Mouse (Mus musculus) cerebellum, postnatal 36 days (tissue): ENCODE results near the gene Gm43518.

Experiments
- DNase-seq, 2 experiments: peaks; one replicate each; pipeline ENCODE4 v3.0.0; 2021 to 2022; ENCODE audit warnings: mixed read lengths in 2 of 2

The Gm43518 gene

DNA sequence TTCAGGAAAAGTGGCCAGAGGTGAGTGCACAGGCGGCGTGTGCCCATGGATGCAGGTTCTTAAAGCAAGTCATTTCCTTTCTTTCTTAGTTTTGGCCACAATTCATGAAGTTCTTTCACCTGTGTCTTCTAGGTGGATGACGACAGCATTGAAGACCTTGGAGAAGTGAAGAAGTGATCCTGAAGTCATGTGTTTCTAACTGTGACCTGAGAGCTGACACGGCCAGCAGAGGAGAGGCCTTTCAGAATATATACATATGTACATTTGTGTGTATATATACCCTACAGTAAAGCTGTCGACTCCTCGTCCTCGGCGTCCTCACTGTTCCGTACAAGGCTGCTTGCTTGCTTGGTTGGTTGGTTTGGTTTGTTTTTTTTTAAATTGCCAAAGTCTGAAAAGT is at the start of gene Gm43518:
Gene Gm43518, plus strand, starts transcription at position 301 of the 400 bp plus-strand sequence.
- no peak for DNase-seq

DNA sequence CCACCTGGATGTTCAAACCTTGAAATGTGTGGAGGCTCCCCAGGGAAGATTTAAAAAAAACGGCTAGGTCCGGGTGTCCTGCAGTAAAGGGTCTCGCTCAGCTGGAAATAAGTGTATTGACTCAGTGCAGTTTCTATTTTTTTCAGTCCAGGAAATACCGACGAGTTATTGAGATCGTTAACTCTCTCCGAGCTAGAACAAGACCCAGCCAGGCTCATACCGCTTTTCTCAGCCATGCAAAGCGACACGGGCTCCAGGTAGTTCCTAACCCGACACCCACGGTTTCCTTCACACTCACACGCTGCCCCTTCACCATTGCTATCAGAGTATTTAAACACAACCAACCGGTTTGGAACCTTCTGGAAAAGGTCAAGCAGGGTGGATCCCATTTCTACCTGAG is 49.2 kb upstream of the Gm43518 start:
- no peak for DNase-seq

DNA sequence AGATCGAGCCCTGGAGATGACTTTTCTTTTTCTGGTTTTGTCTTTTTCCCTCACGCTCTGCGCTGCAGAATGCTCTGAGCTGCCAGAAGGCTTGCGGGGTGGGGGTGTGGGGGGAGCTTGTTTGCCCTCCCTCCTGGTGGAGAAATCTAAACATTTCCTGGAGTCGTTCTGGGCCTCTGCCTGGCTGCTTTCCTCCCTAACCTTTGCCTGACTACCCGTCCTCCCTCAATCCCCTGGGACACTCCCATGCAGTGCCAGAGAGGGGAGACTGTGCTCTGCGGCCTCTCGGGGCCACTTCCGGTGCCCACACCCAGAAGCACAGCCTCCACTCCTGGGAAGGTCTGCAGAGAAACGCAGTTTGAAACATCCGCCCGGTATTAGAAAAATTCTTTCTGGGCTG is 47.3 kb upstream of the Gm43518 start, which contains the start of gene Hcar1:
Gene Hcar1, minus strand, starts transcription at position 93 of the 400 bp plus-strand sequence.
- DNase-seq: no peak

DNA sequence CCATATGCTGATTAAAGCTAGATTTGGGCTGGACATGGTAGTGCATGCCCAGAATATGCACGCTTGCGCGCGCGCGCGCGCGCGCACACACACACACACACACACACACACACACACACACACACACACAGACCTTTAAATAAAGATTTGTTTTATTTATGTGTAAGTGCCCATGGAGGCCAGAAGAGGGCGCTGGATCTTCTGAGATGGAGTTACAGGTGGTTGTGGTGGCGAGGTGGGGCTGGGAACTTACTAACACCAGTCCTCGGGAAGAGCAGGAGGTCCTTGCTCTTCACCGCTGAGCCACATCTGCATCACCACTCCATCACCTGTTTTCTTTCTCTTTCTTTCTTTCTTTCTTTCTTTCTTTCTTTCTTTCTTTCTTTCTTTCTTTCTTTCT is 46.4 kb upstream of the Gm43518 start:
- no peak for DNase-seq

DNA sequence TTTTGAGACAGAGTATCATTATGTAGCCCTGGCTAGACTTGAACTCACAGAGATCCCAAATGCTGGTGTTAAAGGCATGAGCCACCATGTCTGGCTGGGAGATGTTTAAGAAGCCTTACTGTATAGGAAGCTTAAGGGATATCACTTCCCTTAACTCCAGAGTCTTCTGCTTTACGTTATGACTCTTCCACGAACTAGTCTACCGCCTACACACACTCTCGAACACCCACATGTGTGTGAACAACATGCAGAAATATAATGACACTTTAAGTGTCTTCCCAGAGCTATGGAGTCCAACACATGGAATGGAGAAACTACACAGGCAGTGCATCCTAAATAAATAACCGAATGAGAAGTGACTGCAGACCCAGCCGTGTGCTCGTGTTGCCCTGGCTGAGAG is 43.3 kb upstream of the Gm43518 start:
- DNase-seq: no peak

DNA sequence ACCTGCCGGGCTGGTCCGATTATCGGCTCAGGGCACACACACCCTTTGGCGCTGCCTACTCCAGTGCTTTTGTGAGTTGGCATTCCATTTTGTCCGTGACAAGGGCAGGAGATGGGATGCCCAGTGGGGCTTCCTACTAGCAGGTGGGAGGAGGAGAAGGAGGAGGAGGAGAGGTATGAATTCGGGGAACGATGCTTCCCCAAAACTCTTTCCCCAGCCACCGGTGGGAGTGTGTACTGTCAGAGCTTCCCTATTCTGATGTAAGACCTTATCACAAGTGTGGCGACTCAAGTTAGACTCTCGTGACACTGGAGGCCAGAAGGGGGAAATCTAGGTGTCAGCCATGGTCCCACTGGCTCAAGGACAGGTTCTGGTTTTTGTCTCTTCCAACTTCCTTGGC is 42.9 kb upstream of the Gm43518 start:
- no peak for DNase-seq

DNA sequence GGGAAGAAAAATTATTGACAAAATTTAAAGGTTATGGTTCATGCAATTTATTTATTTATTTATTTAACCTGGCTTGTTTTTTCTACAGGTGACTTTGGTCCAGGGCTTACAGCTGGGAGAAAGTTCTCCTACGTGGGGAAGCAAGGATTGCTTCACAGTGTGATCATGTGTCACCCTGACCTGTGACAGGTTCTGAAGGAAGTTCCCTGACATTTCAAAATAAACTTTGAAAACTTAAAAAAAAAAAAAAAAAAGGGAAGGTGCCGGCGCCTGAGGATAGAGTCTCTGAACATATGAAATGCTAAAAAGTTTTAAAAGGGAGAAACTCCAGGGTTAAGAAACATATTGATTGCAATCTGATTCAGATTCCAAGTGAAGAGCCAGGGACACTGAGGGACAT is 40.9 kb upstream of the Gm43518 start:
- no peak for DNase-seq

DNA sequence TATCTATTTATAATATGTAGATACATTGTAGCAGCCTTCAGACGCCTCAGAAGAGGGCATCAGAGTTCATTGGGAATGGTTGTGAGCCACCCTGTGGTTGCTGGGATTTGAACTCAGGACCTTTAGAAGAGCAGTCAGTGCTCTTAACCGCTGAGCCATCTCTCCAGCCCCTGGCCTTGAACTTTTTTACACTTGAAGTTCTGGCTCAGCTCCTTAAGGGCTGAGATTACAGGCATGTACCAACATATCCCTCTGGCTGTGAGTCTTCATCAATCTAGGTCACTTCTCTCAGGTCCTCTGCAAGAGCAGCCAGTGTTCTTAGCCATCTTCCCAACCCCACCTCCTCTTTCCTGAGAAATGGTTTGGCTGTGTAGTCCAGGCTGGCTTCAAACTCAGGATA is 36.9 kb upstream of the Gm43518 start:
- DNase-seq: no peak

DNA sequence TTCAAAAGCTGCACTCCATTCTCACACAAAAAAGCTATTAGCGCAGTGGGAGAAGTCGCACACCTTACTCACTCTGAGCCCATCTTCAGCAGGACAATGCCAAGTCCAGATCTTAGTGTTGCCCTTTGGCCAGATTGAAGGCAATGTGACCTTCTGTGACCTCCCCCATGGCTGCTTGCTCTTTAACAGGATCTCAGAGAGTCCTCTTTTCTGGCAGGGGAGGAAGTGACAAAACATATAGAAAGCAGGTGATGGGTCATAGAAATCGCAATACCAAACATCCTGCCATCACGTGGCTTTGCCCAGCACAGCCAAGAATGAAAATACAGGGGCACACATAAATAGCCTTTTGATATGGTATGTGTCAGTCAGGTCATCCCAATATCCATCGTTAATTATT is 36.2 kb upstream of the Gm43518 start:
- DNase-seq: no peak

DNA sequence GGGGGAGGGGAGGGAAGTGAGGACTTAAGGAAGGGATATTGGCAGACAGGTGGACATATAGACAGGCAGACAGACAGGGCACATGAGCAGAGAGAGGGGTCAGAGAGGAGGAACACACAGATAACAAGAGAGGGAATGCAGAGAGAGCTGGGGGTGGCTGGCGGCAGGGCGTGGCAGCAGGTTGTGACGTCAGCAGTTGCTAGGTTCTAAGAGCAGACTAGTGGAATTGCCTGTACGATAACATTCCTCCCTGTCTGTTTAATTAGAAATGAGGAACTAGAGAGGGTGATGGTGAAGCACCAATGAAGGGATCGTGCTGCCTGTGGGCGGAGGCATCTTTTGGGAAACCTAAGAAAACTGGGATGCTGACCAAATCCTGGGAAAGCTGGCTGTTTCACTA is 35.5 kb upstream of the Gm43518 start:
- peak; percentile 11 to 13 for DNase-seq

DNA sequence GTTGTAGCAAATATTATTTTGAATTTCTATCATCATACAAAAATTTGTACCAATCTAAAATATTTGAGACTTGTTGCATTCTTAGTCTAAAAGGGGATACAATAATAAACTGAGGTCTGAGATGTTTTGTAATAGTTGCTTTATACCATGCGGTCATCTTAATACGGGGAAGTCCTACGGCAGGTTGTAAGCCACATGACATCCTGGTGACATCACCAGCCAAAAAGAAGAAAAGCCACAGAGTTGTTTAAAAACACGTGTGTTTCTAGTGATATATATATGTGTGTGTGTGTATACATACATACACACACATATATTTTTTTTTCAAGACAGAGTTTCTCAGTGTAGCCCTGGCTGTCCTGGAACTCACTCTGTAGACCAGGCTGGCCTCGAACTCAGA is 33.7 kb upstream of the Gm43518 start:
- DNase-seq: no peak

DNA sequence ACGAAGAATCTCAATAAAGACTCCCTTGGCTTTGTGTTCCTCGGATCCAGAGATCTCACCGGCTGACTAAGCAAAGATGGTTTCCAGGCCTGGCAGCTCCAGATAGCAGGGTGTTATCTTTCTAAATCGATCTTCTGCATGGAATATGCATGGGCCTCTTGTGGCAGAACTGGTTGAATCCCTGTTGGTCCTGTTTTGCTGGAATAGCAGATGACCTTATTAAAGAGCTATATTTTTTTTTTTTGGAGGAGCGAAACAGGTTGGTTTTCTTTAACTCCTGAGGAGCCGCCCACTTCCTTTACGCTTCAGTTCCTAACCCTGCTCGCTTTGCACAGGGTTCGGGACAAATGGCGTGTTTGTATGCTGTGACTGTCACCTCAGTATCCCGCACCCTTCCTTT is 30.8 kb upstream of the Gm43518 start:
- DNase-seq: no peak

DNA sequence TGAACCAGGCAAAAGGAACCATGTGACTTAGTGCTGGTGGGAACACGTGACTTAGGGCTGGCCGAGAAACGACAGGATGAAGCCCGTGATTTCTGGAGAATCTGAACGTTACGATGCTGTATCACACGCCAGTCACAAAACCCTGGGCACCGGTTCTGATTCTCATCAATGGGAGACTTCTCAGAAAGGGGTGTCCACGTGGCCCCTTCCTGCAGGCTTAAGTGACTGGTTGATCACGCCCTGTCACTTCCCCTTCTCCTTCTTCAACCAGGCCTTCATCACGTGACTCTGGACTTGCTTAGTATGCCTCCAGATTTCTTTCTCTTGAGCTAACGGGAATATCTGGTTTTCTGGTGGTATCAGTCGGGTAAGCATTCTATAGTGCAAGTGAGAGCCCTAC is 29.9 kb upstream of the Gm43518 start:
- no peak for DNase-seq

DNA sequence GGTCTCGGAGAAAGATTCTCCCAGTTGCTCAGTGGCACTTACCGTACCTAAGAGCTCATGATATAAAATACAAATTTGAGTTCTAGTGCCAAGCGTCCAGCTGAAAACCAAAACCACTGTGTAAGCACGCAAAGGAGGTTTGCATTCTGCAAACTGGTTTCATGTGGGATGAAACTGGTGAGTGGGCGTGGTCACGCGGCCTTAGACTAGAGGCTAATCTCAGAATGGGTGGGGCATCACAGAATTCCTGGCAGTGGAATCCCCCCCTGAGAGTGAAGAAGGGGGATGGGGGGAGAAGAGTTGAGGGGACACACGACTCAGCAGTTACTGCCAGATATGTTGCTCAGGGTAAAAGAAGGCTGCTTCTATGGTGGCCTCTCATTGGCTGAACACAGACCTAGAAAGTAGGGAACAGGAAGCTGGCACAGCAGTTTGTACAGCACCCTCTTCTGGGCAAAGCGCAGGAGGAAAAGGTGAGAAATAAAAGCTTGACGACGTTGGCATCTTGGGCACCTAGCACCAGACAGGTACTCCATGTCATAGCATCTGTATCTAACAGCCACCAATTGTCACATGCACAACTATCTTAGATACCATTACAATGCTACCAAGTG is 23.1 kb upstream of the Gm43518 start:
- DNase-seq: no peak

DNA sequence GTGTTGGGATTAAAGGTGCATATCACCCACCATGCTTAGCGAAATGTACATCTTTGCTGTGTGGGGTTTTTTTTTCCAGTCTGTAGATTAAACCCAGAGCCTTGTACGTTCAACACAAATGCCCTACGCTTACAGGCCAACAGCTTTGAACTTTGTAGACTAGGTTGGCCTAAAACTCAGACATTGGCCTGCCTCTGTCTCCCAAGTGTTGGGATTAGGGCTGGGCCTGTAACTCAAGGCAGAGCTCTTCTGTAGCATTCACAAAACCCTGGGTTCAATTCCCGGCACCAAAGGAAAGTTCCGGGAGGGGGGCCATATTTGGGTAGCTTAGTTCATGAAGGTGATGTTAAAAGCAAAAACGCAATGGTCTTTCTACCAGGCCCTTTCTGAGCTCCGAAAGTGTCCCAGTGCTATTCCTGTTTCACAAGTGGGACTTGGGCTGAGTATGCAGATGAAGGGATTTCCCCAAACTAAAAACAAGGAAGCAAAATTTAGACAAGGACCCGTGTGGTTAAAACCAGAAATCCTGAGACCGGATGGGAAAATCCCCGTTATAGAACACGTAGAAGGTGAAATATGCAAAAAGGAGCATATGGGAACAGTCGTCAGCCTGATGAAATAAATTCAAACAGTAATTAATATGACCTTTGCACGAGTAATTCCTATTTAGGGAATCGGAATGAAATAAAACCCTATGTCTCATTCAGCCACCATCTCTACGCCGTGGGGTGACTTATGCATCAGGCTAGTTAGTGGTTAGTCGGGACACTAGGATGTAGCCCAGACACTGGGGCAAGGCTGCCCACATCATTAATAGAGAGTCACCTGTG is 20.9 kb upstream of the Gm43518 start:
- no peak for DNase-seq

DNA sequence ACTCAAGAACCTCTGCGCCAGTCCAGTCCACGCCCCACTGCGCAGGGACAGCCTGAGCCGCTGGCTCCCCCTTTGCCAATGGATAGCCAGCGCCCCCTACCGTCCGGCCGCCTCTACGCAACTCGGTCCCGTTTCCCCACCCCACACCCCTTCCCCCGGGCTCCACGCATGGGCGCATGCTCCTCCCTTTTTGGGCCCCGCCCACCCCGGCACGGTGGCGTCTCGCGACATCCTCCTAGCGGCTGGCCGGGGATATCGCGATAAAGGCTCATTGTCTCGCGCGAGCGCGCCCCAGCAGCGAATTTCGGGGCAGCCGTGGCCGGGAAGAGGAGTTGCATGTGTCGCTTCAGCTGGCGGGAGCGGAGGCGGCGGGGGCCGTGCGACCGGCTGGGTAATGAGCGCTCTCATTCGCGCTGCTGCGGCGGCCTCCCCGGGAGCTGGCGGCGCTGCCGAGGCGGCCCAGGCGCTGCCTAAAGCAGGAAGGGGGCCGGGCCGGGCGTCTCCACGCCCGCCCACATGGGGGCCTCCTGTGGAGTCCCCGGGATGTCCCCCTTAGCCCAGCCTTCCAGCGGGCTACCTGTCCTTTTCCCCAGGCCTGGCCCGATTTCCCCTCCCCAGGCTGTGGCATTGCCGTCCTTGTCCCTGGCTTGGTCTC is 20.1 kb upstream of the Gm43518 start, which contains the start of gene Denr:
Gene Denr, plus strand, starts transcription at position 200 of the 655 bp plus-strand sequence.
- peak; percentile 99 to 100 for DNase-seq

DNA sequence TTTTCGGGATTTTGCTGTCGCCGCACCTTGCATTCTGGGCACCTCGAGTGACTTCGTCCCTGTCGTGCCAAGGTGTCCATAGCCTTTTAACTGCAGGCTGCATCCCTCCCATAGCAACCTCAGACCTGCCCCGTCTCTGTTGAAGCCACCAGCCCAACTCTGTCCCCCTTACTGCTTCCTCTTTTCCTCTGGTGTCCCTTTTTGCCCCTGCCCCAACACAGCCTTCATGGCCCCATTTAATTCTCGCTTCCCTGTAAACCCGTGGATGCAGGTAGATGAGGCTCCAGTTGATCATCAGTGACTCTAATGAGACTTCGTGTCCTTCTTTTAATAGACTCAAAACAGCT is 19.6 kb upstream of the Gm43518 start:
- DNase-seq: no peak

DNA sequence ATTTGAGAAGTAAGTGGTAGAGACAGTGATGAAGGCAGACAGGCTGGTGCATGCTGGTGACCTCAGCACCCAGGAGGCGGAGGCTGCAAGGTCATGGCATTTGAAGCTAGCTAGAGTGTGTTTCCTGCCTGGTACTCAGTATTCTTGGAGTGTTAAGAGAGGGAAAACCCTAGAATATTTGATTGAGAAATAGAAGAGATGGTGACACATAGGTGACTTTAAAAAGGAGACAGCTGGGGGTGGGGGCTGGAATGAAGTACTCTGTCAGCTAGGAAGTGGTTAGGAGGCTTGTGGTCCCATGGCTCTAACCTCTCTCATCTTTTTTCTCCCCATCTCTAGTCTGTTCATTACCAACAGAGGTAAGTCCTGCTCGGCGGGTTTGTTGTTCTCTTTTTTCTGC is 12.4 kb upstream of the Gm43518 start:
- no peak for DNase-seq

DNA sequence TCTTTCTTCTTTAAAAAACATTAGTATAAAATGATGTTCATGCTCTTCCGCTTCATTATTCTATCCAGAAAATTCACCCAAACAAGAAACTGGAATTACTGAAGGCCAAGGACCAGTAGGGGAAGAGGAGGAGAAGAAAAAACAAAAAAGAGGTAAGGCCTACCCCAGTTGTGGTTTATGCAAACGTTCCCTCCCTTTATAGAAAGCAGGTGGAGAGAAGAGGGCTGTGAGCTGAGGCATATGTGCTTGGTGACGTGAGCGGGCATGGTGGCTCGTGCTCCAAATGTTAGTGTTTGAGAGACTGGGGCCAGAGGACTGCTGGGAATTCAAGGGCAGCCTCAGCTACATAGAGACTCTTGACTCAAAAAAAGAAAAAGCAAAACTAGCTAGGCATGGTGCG is 5.1 kb upstream of the Gm43518 start:
- DNase-seq: no peak

DNA sequence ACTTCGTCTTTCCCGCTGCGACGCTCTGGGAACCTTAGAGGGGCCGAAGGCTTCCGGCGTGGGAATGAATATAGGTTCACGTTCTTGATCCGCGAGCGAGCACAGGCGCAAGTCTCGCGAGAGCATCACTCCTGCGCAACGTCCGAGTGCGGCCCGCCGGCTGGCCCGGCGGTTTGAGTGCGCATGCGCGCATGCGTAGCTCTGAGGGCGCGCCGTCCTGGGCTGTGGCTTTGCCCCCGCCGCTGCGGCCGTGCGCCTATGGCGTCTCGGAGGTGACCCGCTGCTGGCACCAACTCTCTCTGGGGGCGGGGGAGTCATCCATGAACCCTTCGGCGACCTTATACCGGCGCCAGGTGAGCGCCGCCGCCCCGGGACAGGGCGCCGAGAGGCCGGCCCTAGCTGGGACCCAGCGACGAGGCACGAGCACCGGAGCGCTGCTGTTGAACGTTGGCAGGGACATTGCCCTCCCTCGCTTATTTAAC is 3.3 kb downstream of the Gm43518 start, which contains the start of gene Ccdc62:
Gene Ccdc62, plus strand, starts transcription at position 172 of the 482 bp plus-strand sequence.
- DNase-seq: peak; percentile 92 to 95

DNA sequence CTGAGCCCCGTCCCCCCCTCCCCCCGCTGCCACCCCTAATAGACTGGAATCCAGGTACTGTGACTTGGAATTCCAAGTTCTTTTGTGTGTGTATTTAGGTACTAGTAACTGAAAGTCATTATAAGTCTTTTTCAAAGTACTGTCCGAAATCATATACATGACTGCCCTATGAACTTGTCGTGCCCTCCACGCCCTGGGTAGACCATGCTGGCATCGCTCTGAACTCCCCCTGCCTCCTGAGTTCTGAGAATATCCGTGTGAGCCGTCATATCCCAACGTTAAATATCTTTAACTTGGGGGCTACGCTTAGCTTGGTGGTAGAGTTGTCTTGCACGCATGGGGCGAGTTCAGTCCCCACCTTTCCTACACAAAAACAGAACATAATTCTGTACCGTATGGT is 3.9 kb downstream of the Gm43518 start:
- DNase-seq: no peak

DNA sequence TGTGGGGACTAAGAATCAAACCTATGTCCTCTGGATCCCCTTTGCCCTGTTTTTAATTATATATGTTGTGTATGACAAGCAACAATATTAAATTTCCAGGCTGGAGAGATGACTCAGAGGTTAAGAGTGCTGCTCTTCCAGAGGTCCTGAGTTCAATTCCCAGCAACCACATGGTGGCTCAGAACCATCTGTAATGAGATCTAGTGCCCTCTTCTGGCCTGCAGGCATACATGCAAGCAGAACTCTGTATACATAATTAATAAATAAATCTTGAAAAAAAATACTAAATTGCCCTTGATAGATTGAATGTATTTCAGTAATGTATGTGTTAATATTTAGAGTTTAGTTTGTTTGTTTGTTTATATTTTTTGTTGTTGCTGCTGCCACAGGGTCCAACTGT is 5.7 kb downstream of the Gm43518 start:
- DNase-seq: no peak

DNA sequence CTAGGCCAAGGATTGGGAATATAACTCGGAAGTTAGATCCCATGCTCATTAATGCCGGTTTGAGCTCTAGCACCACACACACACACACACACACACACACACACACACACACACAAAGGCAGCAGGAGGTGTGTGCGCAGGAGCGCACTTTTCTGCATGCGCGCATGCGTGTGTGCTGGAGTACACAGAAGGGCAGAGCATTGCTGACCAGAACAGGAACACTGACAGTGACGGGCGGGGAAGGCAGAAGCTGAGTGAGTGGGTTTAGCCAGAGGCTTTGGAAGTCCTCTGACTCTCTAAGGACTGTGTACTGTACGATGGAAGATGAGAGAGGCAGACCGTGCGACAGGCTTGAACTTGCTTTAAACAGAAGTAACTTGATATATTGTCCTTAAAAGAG is 6.3 kb downstream of the Gm43518 start:
- no peak for DNase-seq
